Mouse (Mus musculus) testis, adult 2 months (tissue): ENCODE data around the gene Rhbdl2.

ENCODE experiments used
- CTCF ChIP-seq: fragments of 200-500 bp; IDR thresholded peaks from 2 replicates; pipeline ENCODE4 v1.5.1; 2012; ENCODE audit warnings: low read depth, mild to moderate bottlenecking, inconsistent platforms, low read length, moderate library complexity; ENCODE audit not compliant: control insufficient read depth, insufficient read depth, insufficient replicate concordance
- POLR2A ChIP-seq: fragments of 200-500 bp; IDR thresholded peaks from 2 replicates; pipeline ENCODE4 v1.6.1; 2012; ENCODE audit warnings: low read depth, mild to moderate bottlenecking, inconsistent platforms, low read length, moderate library complexity; ENCODE audit not compliant: control insufficient read depth

GRCm38 (mm10) chr4:123748726-123749415 lies 38.8 kb upstream of the Rhbdl2 start:
- TF ChIP-seq CTCF (no peak), POLR2A (no peak)
